Mouse (Mus musculus) bone marrow, adult 2 months (tissue): ENCODE measurements around the gene Ccdc38.

ENCODE experiments used
- CTCF ChIP-seq: fragments of 200-500 bp; IDR thresholded peaks from 2 replicates; pipeline ENCODE4 v1.5.1; 2011; ENCODE audit warnings: low read length, control low read depth; ENCODE audit not compliant: control insufficient read depth, insufficient read depth
- POLR2A ChIP-seq: fragments of 200-500 bp; IDR thresholded peaks from 2 replicates; pipeline ENCODE4 v1.6.1; 2011; ENCODE audit warnings: low read depth, mild to moderate bottlenecking, control low read depth, low read length, borderline replicate concordance; ENCODE audit not compliant: control insufficient read depth

GRCm38 (mm10) chr10:93567066-93567465, 26.6 kb downstream of the Ccdc38 start:
- no peak for TF ChIP-seq CTCF
- no peak for TF ChIP-seq POLR2A
